Mouse (Mus musculus) embryonic facial prominence, embryonic 15.5 days (tissue): ENCODE data around the gene Tns1. TPM values are rescaled to one million over a fixed set of nuclear protein-coding genes. Genes with fewer than 3 reads are reported as not detected.

Source experiments
- ATAC-seq: fragments of 200-750 bp; cut with Nextera tagmentation; 2 replicates; pipeline ENCODE4 v1.8.0; 2017; ENCODE audit warnings: low read depth, moderate TSS enrichment; ENCODE audit not compliant: insufficient number of reproducible peaks, low FRiP score, low TSS enrichment
- H3K27ac ChIP-seq: fragments of 300-500 bp; sonication (generic); replicated peaks from 2 replicates; pipeline ENCODE4 v1.5.1; 2015; ENCODE audit warnings: mild to moderate bottlenecking, inconsistent platforms
- H3K27me3 ChIP-seq: fragments of 300-500 bp; sonication (generic); 2 replicates; pipeline ENCODE4 v1.6.1; 2015; ENCODE audit warnings: inconsistent platforms
- H3K36me3 ChIP-seq: fragments of 300-500 bp; sonication (generic); 2 replicates; pipeline ENCODE4 v1.6.1; 2015; ENCODE audit warnings: mild to moderate bottlenecking, inconsistent platforms
- H3K4me1 ChIP-seq: fragments of 300-500 bp; sonication (generic); 2 replicates; pipeline ENCODE4 v1.6.1; 2015; ENCODE audit warnings: inconsistent platforms
- H3K4me2 ChIP-seq: fragments of 300-500 bp; sonication (generic); replicated peaks from 2 replicates; pipeline ENCODE4 v1.6.1; 2015; ENCODE audit warnings: mild to moderate bottlenecking, inconsistent platforms
- H3K4me3 ChIP-seq: fragments of 300-500 bp; sonication (generic); replicated peaks from 2 replicates; pipeline ENCODE4 v1.5.1; 2015; ENCODE audit warnings: mild to moderate bottlenecking, inconsistent platforms
- H3K9ac ChIP-seq: fragments of 300-500 bp; sonication (generic); 2 replicates; pipeline ENCODE4 v1.6.1; 2015; ENCODE audit warnings: inconsistent platforms
- H3K9me3 ChIP-seq: fragments of 300-500 bp; sonication (generic); replicated peaks from 2 replicates; pipeline ENCODE4 v1.6.1; 2016; ENCODE audit warnings: inconsistent platforms
- WGBS: fragments of 180-500 bp; shearing (Covaris S2); methylation state at CpG from one replicate; pipeline ENCODE4 v1.1.7; 2015; 5-methylcytosine and 5-hydroxymethylcytosine counted together
- polyA plus RNA-seq: library from polyadenylated mRNA; unstranded; fragments of >200 nt; fragmentation: Nextera tagmentation; extraction: Ambion mirVana; gene quantifications from 2 replicates; pipeline ENCODE4 v1.2.1, GENCODE M21; 2015

Tns1 gene
- polyA plus RNA-seq, 1 experiment from 2014 or later, result 49.3 TPM

GRCm38 (mm10) chr1:74149106-74149885 lies 25.0 kb upstream of the Tns1 start:
- ATAC-seq, result no peak
- Histone ChIP-seq H3K27ac (no peak overlapping the region), H3K4me1 (no peaks in the 10 kb centered on the region), H3K36me3 (no peaks in the 10 kb centered on the region), H3K9ac (no peak overlapping the region), H3K4me3 (no peak overlapping the region), H3K27me3 (no peaks in the 10 kb centered on the region), H3K4me2 (no peak overlapping the region), H3K9me3 (no peaks in the 10 kb centered on the region)
- WGBS, result 83% methylated on average over 6 of the region's 6 CpGs

GRCm38 (mm10) chr1:74141781-74142180 lies 17.5 kb upstream of the Tns1 start:
- Histone ChIP-seq H3K36me3 (no peaks in the 10 kb centered on the region), H3K9ac (no peak overlapping the region), H3K4me1 (no peaks in the 10 kb centered on the region), H3K4me2 (no peak overlapping the region), H3K27me3 (no peaks in the 10 kb centered on the region), H3K27ac (no peak overlapping the region), H3K9me3 (no peaks in the 10 kb centered on the region), H3K4me3 (no peak overlapping the region)
- WGBS, result 61% methylated on average over 8 of the region's 8 CpGs
- no peak for ATAC-seq

GRCm38 (mm10) chr1:74139415-74139814 lies 15.2 kb upstream of the Tns1 start:
- Histone ChIP-seq H3K27ac (no peak overlapping the region), H3K9ac (no peak overlapping the region), H3K4me3 (no peak overlapping the region), H3K36me3 (no peaks in the 10 kb centered on the region), H3K4me2 (no peak overlapping the region), H3K4me1 (no peaks in the 10 kb centered on the region), H3K9me3 (no peaks in the 10 kb centered on the region), H3K27me3 (no peaks in the 10 kb centered on the region)
- 56% methylated on average over 3 of the region's 3 CpGs for WGBS
- ATAC-seq, result no peak

- H3K27me3 ChIP-seq, result no peaks in the 10 kb centered on the region
- no peak overlapping the region for H3K4me3 ChIP-seq
- H3K4me2 ChIP-seq, result no peak overlapping the region
- H3K9me3 ChIP-seq, result no peaks in the 10 kb centered on the region
- H3K36me3 ChIP-seq, result no peaks in the 10 kb centered on the region
- no peak overlapping the region for H3K27ac ChIP-seq
- H3K4me1 ChIP-seq, result no peaks in the 10 kb centered on the region
- no peak for ATAC-seq
- WGBS, result 67% methylated on average over 6 of the region's 6 CpGs
- H3K9ac ChIP-seq, result no peak overlapping the region
Measured at GRCm38 (mm10) chr1:74135326-74135950, 11.2 kb upstream of the Tns1 start.

- no peaks in the 10 kb centered on the region for H3K4me1 ChIP-seq
- no peaks in the 10 kb centered on the region for H3K27me3 ChIP-seq
- H3K27ac ChIP-seq, result no peak overlapping the region
- no peaks in the 10 kb centered on the region for H3K36me3 ChIP-seq
- no peak overlapping the region for H3K9ac ChIP-seq
- no peak overlapping the region for H3K4me2 ChIP-seq
- 77% methylated on average over 6 of the region's 6 CpGs for WGBS
- no peak for ATAC-seq
- no peak overlapping the region for H3K4me3 ChIP-seq
- no peaks in the 10 kb centered on the region for H3K9me3 ChIP-seq
Measured at GRCm38 (mm10) chr1:74133954-74134353, 9.7 kb upstream of the Tns1 start.

- WGBS, result 69% methylated on average over 3 of the region's 3 CpGs
- no peak for ATAC-seq
- no peaks in the 10 kb centered on the region for H3K36me3 ChIP-seq
Measured at GRCm38 (mm10) chr1:74132011-74132410, 7.8 kb upstream of the Tns1 start.

GRCm38 (mm10) chr1:74130883-74131659 lies 6.8 kb upstream of the Tns1 start:
- no peak for ATAC-seq
- Histone ChIP-seq H3K4me1 (no peaks in the 10 kb centered on the region), H3K4me3 (no peak overlapping the region), H3K27me3 (peaks cover 2% of the 10 kb centered on the region), H3K36me3 (no peaks in the 10 kb centered on the region), H3K9me3 (no peaks in the 10 kb centered on the region), H3K9ac (no peak overlapping the region), H3K4me2 (no peak overlapping the region), H3K27ac (no peak overlapping the region)
- WGBS, result 84% methylated on average over 8 of the region's 8 CpGs

More at GRCm38 (mm10) chr1:74132011-74132410, 7.8 kb upstream of the Tns1 start:
- H3K4me3 ChIP-seq, result no peak overlapping the region
- H3K4me2 ChIP-seq, result no peak overlapping the region
- H3K9me3 ChIP-seq, result no peaks in the 10 kb centered on the region
- no peaks in the 10 kb centered on the region for H3K27me3 ChIP-seq
- no peaks in the 10 kb centered on the region for H3K4me1 ChIP-seq
- H3K27ac ChIP-seq, result no peak overlapping the region
- H3K9ac ChIP-seq, result no peak overlapping the region

- no peak within 1 kb of the TSS for H3K27ac ChIP-seq
- no peaks in the 10 kb centered on the region for H3K36me3 ChIP-seq
- ATAC-seq, result no peak
- peak within 1 kb of the TSS; percentile 98 for H3K4me2 ChIP-seq
- WGBS, result under 1% methylated on average over 12 of the region's 12 CpGs
- H3K4me3 ChIP-seq, result peak within 1 kb of the TSS; percentile 57
- H3K27me3 ChIP-seq, result peaks cover 11% of the 10 kb centered on the region
- no peaks in the 10 kb centered on the region for H3K9me3 ChIP-seq
- peaks cover 32% of the 10 kb centered on the region for H3K4me1 ChIP-seq
- H3K9ac ChIP-seq, result peak within 1 kb of the TSS; percentile 53
Measured at GRCm38 (mm10) chr1:74124991-74125552, 823 bp upstream of the Tns1 start, which contains the start of gene Rufy4. TSS of gene Rufy4 (plus strand) at chr1:74125541.

GRCm38 (mm10) chr1:74123215-74123614 lies 1.0 kb downstream of the Tns1 start:
- Histone ChIP-seq H3K9ac (no peak overlapping the region), H3K27ac (no peak overlapping the region), H3K4me1 (peaks cover 38% of the 10 kb centered on the region), H3K4me2 (peak overlapping the region; percentile 98; the same call in 1 of the 2 replicates), H3K27me3 (peaks cover 11% of the 10 kb centered on the region), H3K9me3 (no peaks in the 10 kb centered on the region), H3K36me3 (no peaks in the 10 kb centered on the region), H3K4me3 (peak overlapping the region; percentile 57; the same call in 1 of the 2 replicates)
- no peak for ATAC-seq
- WGBS, result 68% methylated on average over 8 of the region's 8 CpGs

GRCm38 (mm10) chr1:74121821-74122576 lies 2.2 kb downstream of the Tns1 start:
- Histone ChIP-seq H3K9ac (no peak overlapping the region), H3K4me3 (no peak overlapping the region), H3K4me2 (no peak overlapping the region), H3K36me3 (no peaks in the 10 kb centered on the region), H3K27me3 (peaks cover 11% of the 10 kb centered on the region), H3K27ac (no peak overlapping the region; the same call in 1 of the 2 replicates), H3K4me1 (peaks cover 38% of the 10 kb centered on the region), H3K9me3 (no peaks in the 10 kb centered on the region)
- WGBS, result 35% methylated on average over 9 of the region's 9 CpGs
- peak; percentile 28; the same call in 1 of the 2 replicates for ATAC-seq
